Mouse (Mus musculus) kidney, postnatal 14 days (tissue): ENCODE measurements around the gene Bcas3.

Source experiments
- DNase-seq: peaks from one replicate; pipeline ENCODE4 v3.0.0; 2022; ENCODE audit warnings: mixed read lengths

The Bcas3 gene

DNA sequence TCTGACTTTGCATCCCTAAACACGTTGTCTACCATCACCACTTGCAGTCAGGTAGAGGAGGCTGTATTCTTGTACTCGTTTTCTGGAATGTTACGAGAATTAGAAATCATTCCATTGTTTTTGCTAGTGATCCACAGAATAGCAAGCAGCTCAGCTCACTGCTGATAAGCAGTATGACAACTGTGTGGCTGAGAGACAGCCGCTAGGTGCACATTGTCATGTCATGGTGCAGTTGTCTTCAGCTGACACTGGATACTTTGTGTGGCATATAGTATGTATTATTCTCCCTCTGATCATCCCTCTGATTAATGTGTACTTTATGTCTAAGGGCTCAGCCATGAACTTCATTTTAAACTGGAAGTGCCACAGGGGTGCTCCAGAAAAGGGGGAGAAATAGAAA is 190.3 kb downstream of the Bcas3 start:
- no peak for DNase-seq

GRCm38 (mm10) chr11:85545602-85546001 is 192.6 kb downstream of the Bcas3 start:
- no peak for DNase-seq

DNA sequence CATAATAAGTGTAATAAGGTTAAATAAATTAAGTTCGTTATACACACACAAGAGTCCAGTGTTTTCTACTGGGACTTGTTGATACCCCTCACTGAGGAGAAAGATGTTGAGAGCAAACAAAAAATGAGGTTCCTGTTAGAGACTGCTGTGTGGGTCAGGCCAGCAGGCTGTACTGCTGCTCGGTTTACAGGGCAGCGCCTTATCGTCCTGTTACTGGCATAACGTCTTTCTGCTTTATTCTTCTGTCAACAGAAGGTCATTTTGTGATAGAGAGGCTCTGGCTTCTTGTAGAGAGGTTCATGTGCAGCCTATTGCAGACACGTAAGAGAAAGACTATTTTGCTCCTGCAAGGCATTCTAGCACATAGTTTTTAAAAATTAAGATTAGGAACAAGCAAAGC is 195.0 kb downstream of the Bcas3 start:
- no peak for DNase-seq

DNA sequence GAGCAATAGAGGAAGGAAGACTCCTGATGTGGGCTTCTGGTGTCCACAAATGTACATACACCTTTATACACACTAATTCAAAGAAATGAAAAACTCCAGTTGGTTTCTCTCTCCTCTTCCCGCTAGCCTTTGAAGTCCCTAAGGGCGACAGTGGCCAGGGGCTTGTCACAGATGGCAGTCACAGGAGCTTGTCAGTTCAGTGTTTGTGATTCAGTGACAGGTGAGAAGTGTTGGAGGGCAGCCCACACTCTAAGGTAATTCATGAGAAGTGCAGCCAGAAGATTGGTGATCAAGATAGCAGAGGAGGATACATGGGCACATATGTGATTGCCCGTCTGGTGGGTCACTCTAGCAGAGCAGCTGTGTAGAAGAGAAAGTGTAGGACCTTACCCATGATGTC is 196.7 kb downstream of the Bcas3 start:
- DNase-seq, result no peak

DNA sequence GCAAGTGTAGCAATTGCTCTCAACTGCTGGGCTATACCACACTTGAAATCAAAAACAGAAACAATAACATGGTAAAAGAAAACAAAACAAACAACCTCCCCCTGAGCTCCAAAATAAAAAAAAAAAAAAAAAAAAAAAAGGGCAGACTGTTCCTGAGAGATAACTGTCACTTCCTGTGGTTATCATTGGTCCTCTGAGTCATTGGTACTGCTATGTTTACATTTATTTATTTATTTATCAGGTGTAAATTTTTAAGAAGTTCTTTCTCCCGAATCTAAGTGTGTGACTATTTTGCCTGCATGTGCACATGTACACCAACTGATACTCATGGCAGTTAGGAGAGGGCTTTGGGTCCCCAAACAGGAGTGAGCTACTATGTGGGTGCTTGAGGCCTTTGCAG is 202.1 kb downstream of the Bcas3 start:
- no peak for DNase-seq

DNA sequence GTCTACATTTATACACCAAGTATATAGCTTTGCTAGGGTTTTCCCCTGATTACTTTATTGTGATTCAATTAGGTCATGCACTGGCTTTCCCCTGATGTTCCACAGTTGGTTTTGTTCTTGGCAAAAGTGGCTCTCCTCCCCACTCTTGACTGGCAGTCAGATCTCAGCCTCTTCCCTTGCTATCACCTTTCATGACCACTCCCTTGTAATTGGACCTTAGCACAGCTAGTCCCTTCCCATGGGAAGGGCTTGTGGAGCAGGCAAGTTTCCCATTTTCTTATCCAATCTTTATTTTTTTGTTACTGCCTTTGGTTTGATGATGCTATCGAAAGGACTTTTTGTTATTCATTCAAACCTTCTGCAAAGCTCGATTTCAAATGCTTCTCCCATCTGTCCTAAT is 202.8 kb downstream of the Bcas3 start:
- DNase-seq, result no peak

GRCm38 (mm10) chr11:85565068-85565467 is 212.1 kb downstream of the Bcas3 start:
- no peak for DNase-seq

GRCm38 (mm10) chr11:85571040-85571439 is 218.1 kb downstream of the Bcas3 start:
- no peak for DNase-seq

- DNase-seq, result no peak
These were observed 219.0 kb downstream of the Bcas3 start for GRCm38 (mm10) chr11:85571936-85572335.

- DNase-seq, result no peak
These were observed 219.6 kb downstream of the Bcas3 start for GRCm38 (mm10) chr11:85572590-85572989.

GRCm38 (mm10) chr11:85574496-85574895 is 221.5 kb downstream of the Bcas3 start:
- peak; percentile 60 for DNase-seq

DNA sequence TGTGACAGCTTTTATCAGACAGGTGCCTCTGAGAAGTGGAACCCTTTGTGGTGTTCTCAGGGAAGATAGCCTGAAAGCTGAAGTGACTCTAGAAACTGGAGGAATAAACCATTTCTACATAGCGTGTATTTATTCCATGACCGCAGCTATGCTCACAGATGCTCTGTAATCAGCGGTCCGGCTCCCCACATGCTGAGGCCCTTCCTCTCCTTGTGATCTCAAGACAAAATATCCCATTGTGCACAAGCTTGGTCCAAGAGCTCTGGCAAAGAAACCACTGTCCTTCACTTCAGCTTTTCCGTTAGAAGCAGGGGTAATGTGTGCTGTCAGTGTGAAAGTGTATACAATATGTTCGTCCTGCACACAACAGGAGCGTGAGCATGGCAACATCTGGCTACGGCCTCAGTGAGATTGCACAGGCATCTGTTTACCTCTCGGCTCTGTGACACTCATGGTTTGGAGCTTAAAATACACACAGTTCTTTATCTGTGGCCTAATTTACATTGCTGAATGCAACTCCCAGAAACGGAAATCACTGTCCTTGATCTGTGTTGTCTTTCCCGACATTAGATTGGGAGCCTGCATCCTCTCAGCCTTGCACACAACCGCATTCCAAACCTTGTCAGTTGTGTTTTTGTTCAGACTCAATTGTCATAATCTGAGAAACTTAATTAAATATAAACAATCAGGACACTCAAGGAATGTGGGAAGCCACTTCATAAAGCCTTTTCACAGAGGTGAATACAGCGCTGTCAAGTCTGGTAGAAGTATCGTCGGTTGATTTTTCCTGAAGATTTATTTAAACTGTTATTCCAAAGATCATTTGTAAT is 225.1 kb downstream of the Bcas3 start:
- DNase-seq, result no peak

DNA sequence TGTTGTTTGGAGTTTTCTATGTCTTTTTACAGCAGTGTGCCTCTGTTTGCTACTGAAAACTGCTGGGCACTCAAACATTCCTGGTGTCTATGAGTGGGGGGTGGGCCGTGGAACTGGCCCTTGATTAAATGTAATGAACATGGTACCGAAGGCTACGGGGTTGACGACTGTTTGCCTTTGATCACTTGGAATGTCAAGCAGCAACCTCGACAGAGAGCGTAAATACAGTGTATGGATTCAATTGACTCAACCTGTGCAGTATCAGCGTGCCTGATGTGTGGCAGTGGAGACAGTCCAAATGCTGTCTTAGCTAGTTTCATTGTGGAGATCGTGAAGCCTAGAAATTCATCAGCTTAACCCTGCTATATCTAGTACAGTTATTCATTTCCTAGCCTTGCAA is 231.1 kb downstream of the Bcas3 start:
- DNase-seq, result no peak

- DNase-seq, result no peak
These were observed 240.7 kb downstream of the Bcas3 start for GRCm38 (mm10) chr11:85593636-85594035.

- no peak for DNase-seq
These were observed 246.3 kb downstream of the Bcas3 start for GRCm38 (mm10) chr11:85599251-85599650.

DNA sequence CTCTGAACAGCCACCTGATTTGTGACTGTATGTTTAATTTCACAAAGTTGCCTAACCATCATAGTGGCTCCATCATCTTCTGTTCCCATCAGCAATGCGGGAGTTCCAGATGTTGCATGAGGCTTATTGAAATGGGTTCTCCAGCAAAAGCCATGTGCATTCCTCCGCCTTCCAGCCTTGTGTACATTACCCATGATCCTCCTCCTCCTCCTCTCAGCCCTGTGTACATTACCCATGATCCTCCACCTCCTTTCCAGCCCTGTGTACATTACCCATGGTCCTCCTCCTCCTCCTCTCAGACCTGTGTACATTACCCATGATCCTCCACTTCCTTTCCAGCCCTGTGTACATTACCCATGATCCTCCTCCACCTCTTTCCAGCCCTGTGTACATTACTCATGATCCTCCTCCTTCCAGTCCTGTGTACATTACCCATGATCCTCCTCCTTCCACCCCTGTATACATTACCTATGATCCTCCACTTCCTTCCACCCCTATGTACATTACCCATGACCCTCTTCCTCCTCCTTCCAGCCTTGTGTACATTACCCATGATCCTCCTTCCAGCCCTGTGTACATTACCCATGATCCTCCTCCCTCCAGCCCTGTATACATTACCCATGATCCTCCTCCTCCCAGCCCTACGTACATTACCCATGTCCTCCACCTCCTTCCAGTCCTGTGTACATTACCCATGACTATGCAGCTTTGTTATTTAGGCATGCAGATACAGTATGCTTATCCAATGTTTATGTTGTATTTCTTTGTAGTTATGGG is 250.8 kb downstream of the Bcas3 start:
- DNase-seq, result no peak

DNA sequence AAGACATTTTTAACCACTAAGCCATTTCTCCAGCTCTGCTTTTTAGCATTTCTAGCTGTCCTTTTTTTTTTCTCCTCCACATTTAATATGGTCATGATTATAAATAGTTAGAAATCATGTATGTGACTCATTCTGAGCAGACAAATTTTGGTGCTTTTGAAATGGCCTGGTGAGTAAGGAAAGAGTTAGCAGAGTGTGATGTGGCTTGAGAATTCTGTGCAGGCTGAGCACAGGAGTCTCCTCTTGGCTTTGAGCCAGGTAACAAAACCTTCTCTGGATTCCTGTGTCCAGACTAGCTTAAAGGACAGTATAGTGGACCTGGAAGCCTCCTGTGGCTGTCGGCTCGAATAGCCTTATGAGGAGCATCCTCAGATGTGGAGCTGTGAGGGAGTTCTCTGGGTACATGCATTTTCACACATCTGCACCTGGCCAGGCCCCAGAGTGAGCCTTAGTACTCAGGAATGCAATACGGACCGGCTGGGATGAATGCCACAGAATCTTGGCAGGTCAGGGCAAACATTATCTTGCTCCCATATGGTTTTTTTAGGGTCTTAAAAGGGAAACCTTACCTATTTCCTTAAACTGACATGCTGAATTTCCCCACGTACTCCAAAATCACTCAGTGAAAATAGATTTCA is 256.5 kb downstream of the Bcas3 start:
- no peak for DNase-seq

DNA sequence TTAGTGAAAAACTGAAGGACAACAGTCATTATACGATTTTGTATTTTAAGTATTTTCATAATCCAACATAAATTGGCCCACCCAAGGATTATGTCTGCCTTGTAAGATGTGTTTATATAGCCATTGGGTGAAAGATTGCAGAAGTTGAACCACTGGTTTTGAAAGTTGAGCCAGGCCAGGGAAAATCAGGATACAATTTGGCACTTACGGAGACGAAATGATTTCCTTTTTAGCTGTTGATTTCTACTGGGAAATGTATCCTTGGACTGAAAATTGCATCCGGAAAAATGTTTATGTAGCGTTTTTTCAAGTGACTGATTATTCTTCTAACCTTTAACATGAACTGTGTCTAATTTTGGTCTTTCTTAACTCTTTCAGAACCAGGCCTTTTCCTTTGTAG is 260.1 kb downstream of the Bcas3 start:
- peak; percentile 31 for DNase-seq

- DNase-seq, result no peak
These were observed 260.6 kb downstream of the Bcas3 start for GRCm38 (mm10) chr11:85613586-85613985.

GRCm38 (mm10) chr11:85614431-85614830 is 261.5 kb downstream of the Bcas3 start:
- DNase-seq, result no peak

DNA sequence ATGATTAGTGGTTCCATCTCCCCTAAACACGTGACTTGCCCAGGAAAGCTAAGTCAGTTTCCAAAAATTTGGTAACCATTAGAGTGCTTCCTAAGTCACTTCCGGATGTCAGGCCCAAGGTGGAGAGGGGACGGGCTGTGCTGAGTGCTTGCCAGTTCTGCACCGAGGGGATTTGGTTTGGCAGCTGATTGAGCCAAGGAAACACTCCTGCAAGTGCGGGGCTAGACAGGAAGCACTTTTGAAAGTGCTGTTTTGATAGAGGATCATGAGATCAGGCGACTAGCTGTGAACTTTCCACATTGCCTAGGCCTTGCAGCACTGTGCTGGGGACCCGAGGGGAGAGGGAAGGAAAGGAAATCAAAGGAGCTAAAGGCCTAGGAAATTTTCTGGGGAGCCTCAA is 262.5 kb downstream of the Bcas3 start:
- peak; percentile 75 for DNase-seq

DNA sequence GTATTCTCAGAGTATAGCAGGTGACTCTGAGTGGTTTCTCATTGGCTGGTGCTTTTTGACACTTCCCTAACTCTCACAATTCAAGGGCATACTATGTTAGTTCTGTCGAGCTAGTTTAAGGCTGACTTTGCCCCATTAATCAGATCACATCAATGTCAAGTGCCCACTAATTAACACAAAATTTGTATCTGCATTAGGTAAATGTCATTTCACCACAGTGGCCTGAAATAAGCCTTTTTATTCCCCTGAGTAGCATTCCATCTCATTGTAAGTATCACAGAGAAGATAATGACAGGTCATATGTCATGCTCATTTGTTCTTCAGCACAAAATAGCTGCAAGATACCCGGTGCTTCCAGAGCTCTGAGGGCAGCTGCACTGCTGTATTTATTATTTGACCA is 268.5 kb downstream of the Bcas3 start:
- no peak for DNase-seq

DNA sequence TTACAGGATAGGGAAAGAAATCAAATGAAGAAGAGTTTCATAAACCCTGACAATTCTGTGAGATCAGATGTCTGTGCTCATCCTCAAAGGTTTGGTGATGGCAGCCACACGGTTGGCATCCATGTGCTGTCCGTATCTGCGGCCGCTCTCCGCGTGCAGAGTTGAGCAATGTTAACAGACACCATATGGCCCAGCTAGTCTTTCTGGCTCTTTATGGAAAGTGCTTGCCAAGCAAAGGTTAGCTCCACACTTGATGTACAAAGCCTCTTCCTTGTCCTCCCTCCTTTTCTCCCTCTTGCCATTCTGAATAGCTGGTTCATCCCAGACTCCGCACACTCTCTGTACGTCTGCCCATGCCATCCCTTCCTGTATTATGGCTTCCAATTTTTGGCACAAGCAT is 269.0 kb downstream of the Bcas3 start:
- no peak for DNase-seq

GRCm38 (mm10) chr11:85625206-85625605 is 272.2 kb downstream of the Bcas3 start:
- DNase-seq, result no peak
